Mouse (Mus musculus) liver, embryonic 13.5 days (tissue): ENCODE data around the gene Mrpl55. TPM values are rescaled to one million over a fixed set of nuclear protein-coding genes. Genes with fewer than 3 reads are reported as not detected.
A peak's percentile ranks its signal among the peaks of the same experiment; 100 is the strongest.

Experiments used
- ATAC-seq: fragments of 200-750 bp; cut with Nextera tagmentation; 2 replicates; pipeline ENCODE4 v1.8.0; 2017; ENCODE audit warnings: low read depth, mild to moderate bottlenecking, moderate number of reproducible peaks, moderate library complexity
- DNase-seq: peaks from one replicate; pipeline ENCODE4 v3.0.0; 2022
- H3K27ac ChIP-seq: fragments of 300-500 bp; sonication (generic); 2 replicates; pipeline ENCODE4 v1.5.1; 2015; ENCODE audit warnings: moderate library complexity, mild to moderate bottlenecking, inconsistent platforms
- H3K27me3 ChIP-seq: fragments of 300-500 bp; sonication (generic); 2 replicates; pipeline ENCODE4 v1.6.1; 2015; ENCODE audit warnings: mild to moderate bottlenecking, inconsistent platforms
- H3K36me3 ChIP-seq: fragments of 300-500 bp; sonication (generic); 2 replicates; pipeline ENCODE4 v1.6.1; 2015; ENCODE audit warnings: mild to moderate bottlenecking, inconsistent platforms
- H3K4me1 ChIP-seq: fragments of 300-500 bp; sonication (generic); replicated peaks from 2 replicates; pipeline ENCODE4 v1.6.1; 2015; ENCODE audit warnings: inconsistent platforms
- H3K4me2 ChIP-seq: fragments of 300-500 bp; sonication (generic); 2 replicates; pipeline ENCODE4 v1.6.1; 2015; ENCODE audit warnings: inconsistent platforms, mild to moderate bottlenecking, moderate library complexity
- H3K4me3 ChIP-seq: fragments of 300-500 bp; sonication (generic); replicated peaks from 2 replicates; pipeline ENCODE4 v1.5.1; 2015; ENCODE audit warnings: mild to moderate bottlenecking, inconsistent platforms
- H3K9ac ChIP-seq: fragments of 300-500 bp; sonication (generic); 2 replicates; pipeline ENCODE4 v1.6.1; 2015; ENCODE audit warnings: mild to moderate bottlenecking, inconsistent platforms
- H3K9me3 ChIP-seq: fragments of 300-500 bp; sonication (generic); replicated peaks from 2 replicates; pipeline ENCODE4 v1.6.1; 2016; ENCODE audit warnings: inconsistent platforms
- WGBS: fragments of 180-500 bp; shearing (Covaris S2); methylation state at CpG from one replicate; pipeline ENCODE4 v1.1.7; 2015; ENCODE audit not compliant: insufficient replicate concordance; 5-methylcytosine and 5-hydroxymethylcytosine counted together
- polyA plus RNA-seq: library from polyadenylated mRNA; unstranded; fragments of >200 nt; fragmentation: Nextera tagmentation; extraction: Ambion mirVana; gene quantifications from 2 replicates; pipeline ENCODE4 v1.2.1, GENCODE M21; 2015

Mrpl55 gene
- polyA plus RNA-seq, 1 experiment from 2014 or later, result 75.8 TPM

- Histone ChIP-seq H3K9ac (no peak overlapping the region), H3K4me1 (peaks cover 82% of the 10 kb centered on the region), H3K9me3 (no peaks in the 10 kb centered on the region), H3K4me2 (no peak overlapping the region), H3K27me3 (no peaks in the 10 kb centered on the region), H3K36me3 (peaks cover 72% of the 10 kb centered on the region), H3K27ac (no peak overlapping the region), H3K4me3 (no peak overlapping the region)
- no peak for DNase-seq
- no peak for ATAC-seq
These were observed 16.8 kb downstream of the Mrpl55 start for GRCm38 (mm10) chr11:59219064-59219463.

- no peak overlapping the region for H3K9ac ChIP-seq
- H3K9me3 ChIP-seq, result no peaks in the 10 kb centered on the region
- H3K4me1 ChIP-seq, result peaks cover 94% of the 10 kb centered on the region
- no peak overlapping the region for H3K4me3 ChIP-seq
- no peak overlapping the region for H3K4me2 ChIP-seq
- ATAC-seq, result no peak
- no peak for DNase-seq
- peaks cover 59% of the 10 kb centered on the region for H3K36me3 ChIP-seq
- no peaks in the 10 kb centered on the region for H3K27me3 ChIP-seq
- H3K27ac ChIP-seq, result no peak overlapping the region
These were observed 19.3 kb downstream of the Mrpl55 start for GRCm38 (mm10) chr11:59221604-59222003.

- WGBS, result 72% methylated on average over 4 of the region's 4 CpGs
- Histone ChIP-seq H3K4me2 (0 out of 2 replicates have a peak overlapping the region, but pooled peaks have one; percentile 10), H3K4me1 (peaks cover 94% of the 10 kb centered on the region), H3K27ac (0 out of 2 replicates have a peak overlapping the region, but pooled peaks have one; percentile 30), H3K9ac (no peak overlapping the region), H3K36me3 (peaks cover 56% of the 10 kb centered on the region), H3K27me3 (no peaks in the 10 kb centered on the region), H3K9me3 (no peaks in the 10 kb centered on the region), H3K4me3 (no peak overlapping the region)
- ATAC-seq (no peak), DNase-seq (no peak)
These were observed 20.0 kb downstream of the Mrpl55 start for GRCm38 (mm10) chr11:59222306-59222705.

DNA sequence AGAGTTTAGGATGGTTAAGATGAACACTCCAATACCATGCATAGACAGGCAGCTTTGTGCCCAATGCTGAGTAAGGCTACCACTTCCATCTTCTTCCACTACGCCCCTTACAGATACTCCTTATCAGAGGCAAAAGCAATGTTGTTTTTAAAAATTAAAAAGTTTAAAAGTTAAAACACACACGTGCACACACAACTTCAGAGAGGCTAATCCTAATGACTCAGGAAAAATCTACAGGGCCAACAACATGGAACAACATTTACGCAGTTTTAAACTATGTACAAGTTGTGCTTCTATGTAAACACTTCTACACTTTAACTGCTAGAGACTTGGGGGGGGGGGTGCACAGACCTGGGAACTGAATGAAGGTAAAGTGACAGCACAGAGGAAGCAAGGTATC, 21.7 kb downstream of the Mrpl55 start:
- DNase-seq (no peak), ATAC-seq (no peak)
- H3K9me3 ChIP-seq, result no peaks in the 10 kb centered on the region
- no peaks in the 10 kb centered on the region for H3K27me3 ChIP-seq
- H3K4me3 ChIP-seq, result no peak overlapping the region
- H3K9ac ChIP-seq, result peak overlapping the region; percentile 14; the same call in 1 of the 2 replicates
- H3K27ac ChIP-seq, result peak overlapping the region; percentile 30
- peaks cover 39% of the 10 kb centered on the region for H3K36me3 ChIP-seq
- peaks cover 84% of the 10 kb centered on the region for H3K4me1 ChIP-seq
- 69% methylated on average over 3 of the region's 3 CpGs for WGBS
- H3K4me2 ChIP-seq, result 0 out of 2 replicates have a peak overlapping the region, but pooled peaks have one; percentile 4

- H3K4me1 ChIP-seq, result peaks cover 86% of the 10 kb centered on the region
- H3K27me3 ChIP-seq, result no peaks in the 10 kb centered on the region
- no peak overlapping the region for H3K27ac ChIP-seq
- peaks cover 34% of the 10 kb centered on the region for H3K36me3 ChIP-seq
- H3K4me3 ChIP-seq, result no peak overlapping the region
- no peak for DNase-seq
- no peak for ATAC-seq
- H3K9ac ChIP-seq, result no peak overlapping the region
- 0 out of 2 replicates have a peak overlapping the region, but pooled peaks have one; percentile 9 for H3K4me2 ChIP-seq
- H3K9me3 ChIP-seq, result no peaks in the 10 kb centered on the region
- 20% methylated on average over 2 of the region's 2 CpGs for WGBS
These were observed 22.2 kb downstream of the Mrpl55 start for GRCm38 (mm10) chr11:59224470-59224869.

- WGBS, result 15% methylated on average over 2 of the region's 2 CpGs
- peak overlapping the region; percentile 8; the same call in 1 of the 2 replicates for H3K4me3 ChIP-seq
These were observed 22.9 kb downstream of the Mrpl55 start for GRCm38 (mm10) chr11:59225167-59225566.

GRCm38 (mm10) chr11:59226251-59226650, 24.0 kb downstream of the Mrpl55 start:
- Histone ChIP-seq H3K9me3 (no peaks in the 10 kb centered on the region), H3K27ac (peak overlapping the region; percentile 96), H3K9ac (peak overlapping the region; percentile 100), H3K4me2 (peak overlapping the region; percentile 86), H3K4me1 (peaks cover 79% of the 10 kb centered on the region), H3K36me3 (peaks cover 26% of the 10 kb centered on the region), H3K27me3 (no peaks in the 10 kb centered on the region), H3K4me3 (peak overlapping the region; percentile 100)
- DNase-seq (no peak), ATAC-seq (no peak)
- WGBS, result 49% methylated on average over 3 of the region's 3 CpGs

More at GRCm38 (mm10) chr11:59225167-59225566, 22.9 kb downstream of the Mrpl55 start:
- peak overlapping the region; percentile 86 for H3K4me2 ChIP-seq
- peak overlapping the region; percentile 20; the same call in 1 of the 2 replicates for H3K27ac ChIP-seq
- no peak for DNase-seq
- ATAC-seq, result no peak
- no peaks in the 10 kb centered on the region for H3K9me3 ChIP-seq
- H3K27me3 ChIP-seq, result no peaks in the 10 kb centered on the region
- H3K4me1 ChIP-seq, result peaks cover 83% of the 10 kb centered on the region
- peak overlapping the region; percentile 52 for H3K9ac ChIP-seq
- H3K36me3 ChIP-seq, result peaks cover 29% of the 10 kb centered on the region

- DNase-seq (no peak), ATAC-seq (no peak)
- peak overlapping the region; percentile 100 for H3K9ac ChIP-seq
- H3K4me2 ChIP-seq, result peak overlapping the region; percentile 86
- peaks cover 71% of the 10 kb centered on the region for H3K4me1 ChIP-seq
- peaks cover 20% of the 10 kb centered on the region for H3K36me3 ChIP-seq
- 2% methylated on average over 21 of the region's 21 CpGs for WGBS
- no peaks in the 10 kb centered on the region for H3K9me3 ChIP-seq
- peak overlapping the region; percentile 100 for H3K4me3 ChIP-seq
- H3K27me3 ChIP-seq, result 0 out of 2 replicates have a peak, but pooled peaks cover 2% of the 10 kb centered on the region
- H3K27ac ChIP-seq, result peak overlapping the region; percentile 96
These were observed 24.7 kb downstream of the Mrpl55 start for GRCm38 (mm10) chr11:59226787-59227603.

- WGBS, result 1% methylated on average over 51 of the region's 51 CpGs
- no peak for DNase-seq
- peak overlapping the region; percentile 86 for H3K4me2 ChIP-seq
- H3K9me3 ChIP-seq, result no peaks in the 10 kb centered on the region
- peak overlapping the region; percentile 100 for H3K4me3 ChIP-seq
- peaks cover 65% of the 10 kb centered on the region for H3K4me1 ChIP-seq
- peaks cover 6% of the 10 kb centered on the region; the same call in 1 of the 2 replicates for H3K27me3 ChIP-seq
- peaks cover 16% of the 10 kb centered on the region for H3K36me3 ChIP-seq
- H3K27ac ChIP-seq, result peak overlapping the region; percentile 96
- peak overlapping the region; percentile 100 for H3K9ac ChIP-seq
- peak; percentile 76 for ATAC-seq
These were observed 25.4 kb downstream of the Mrpl55 start for GRCm38 (mm10) chr11:59227604-59228121.

DNA sequence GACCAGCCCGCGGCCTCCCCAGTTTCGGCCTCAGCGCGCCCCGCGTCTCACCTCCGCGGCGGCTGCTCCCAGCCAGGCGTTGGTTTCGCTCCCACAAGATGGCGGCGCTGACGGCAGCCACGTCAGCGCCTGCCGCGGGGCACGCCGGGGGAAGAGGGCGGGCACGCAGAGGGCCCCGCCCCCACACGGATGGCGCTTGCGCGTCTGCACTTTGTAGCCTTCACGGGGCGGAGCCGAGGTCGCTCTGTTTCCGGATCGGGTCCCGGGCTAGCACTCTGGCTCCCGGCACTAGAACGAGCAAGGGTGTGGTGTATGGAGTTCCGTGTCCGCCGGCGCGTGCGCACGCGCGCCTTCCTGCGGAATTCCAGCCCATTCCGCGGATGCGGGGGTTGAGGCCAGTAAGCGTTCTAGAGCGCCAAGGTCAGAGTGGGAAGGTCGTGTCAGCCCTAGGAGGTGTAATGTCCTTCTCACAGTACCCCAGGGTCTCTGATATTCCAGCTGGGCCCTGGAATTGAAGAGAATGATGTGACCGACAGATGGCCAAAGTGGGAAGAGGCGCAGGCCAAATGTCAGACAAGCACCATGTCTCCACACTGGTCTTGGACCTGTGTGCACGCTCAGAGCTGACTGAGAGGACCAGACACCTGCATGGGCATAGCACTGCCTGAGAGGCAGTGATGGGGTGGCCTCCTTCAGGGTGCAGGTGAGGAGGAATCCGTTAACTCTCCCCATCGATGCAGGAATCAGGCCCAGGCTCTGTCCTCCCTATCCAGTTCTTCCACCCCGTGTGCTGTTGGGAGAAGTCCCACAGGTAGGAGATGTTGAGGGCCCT, 26.1 kb downstream of the Mrpl55 start, which contains the start of gene Arf1:
Arf1 (minus strand) TSS at position 149 of the 832 bp plus-strand sequence.
- H3K27me3 ChIP-seq, result peaks cover 12% of the 10 kb centered on the region; the same call in 1 of the 2 replicates
- no peaks in the 10 kb centered on the region for H3K9me3 ChIP-seq
- H3K27ac ChIP-seq, result peak within 1 kb of the TSS; percentile 96
- WGBS, result 4% methylated on average over 56 of the region's 59 CpGs
- peak within 1 kb of the TSS; percentile 100 for H3K9ac ChIP-seq
- peak within 1 kb of the TSS; percentile 86 for H3K4me2 ChIP-seq
- peaks cover 58% of the 10 kb centered on the region for H3K4me1 ChIP-seq
- peak; percentile 93 for ATAC-seq
- peak within 1 kb of the TSS; percentile 100 for H3K4me3 ChIP-seq
- DNase-seq, result peak; percentile 96
- peaks cover 10% of the 10 kb centered on the region for H3K36me3 ChIP-seq
